Mouse (Mus musculus) MEL (cell line): Measurements from ENCODE around the gene Nckap5l.

ENCODE experiments used
- BHLHE40 ChIP-seq: IDR thresholded peaks from 2 replicates; pipeline ENCODE4 v1.6.1; 2012; ENCODE audit warnings: low read depth, mild to moderate bottlenecking, inconsistent platforms, low read length, improper control_type of control experiment, borderline replicate concordance
- CTCF ChIP-seq, 3 experiments: IDR thresholded peaks in 2 of 3; conservative IDR thresholded peaks in 1 of 3; 2 replicates each; pipeline ENCODE4 v1.5.1; 2011 to 2012; ENCODE audit warnings: low read length in 3 of 3, low read depth in 2 of 3, mild to moderate bottlenecking in 2 of 3, improper control_type of control experiment in 1 of 3, inconsistent platforms in 1 of 3, mixed read lengths in 1 of 3, moderate library complexity in 1 of 3; ENCODE audit not compliant: control insufficient read depth in 1 of 3, insufficient read depth in 1 of 3, poor library complexity in 1 of 3, severe bottlenecking in 1 of 3
- E2F4 ChIP-seq: IDR thresholded peaks from 2 replicates; pipeline ENCODE4 v1.6.1; 2011; ENCODE audit warnings: low read depth, low read length, improper control_type of control experiment, borderline replicate concordance
- HCFC1 ChIP-seq: IDR thresholded peaks from 2 replicates; pipeline ENCODE4 v1.6.1; 2012; ENCODE audit warnings: low read depth, mild to moderate bottlenecking, inconsistent platforms, low read length, improper control_type of control experiment, moderate library complexity
- MEF2A ChIP-seq: IDR thresholded peaks from 2 replicates; pipeline ENCODE4 v1.6.1; 2014; ENCODE audit warnings: low read depth, mild to moderate bottlenecking, inconsistent platforms, low read length, improper control_type of control experiment; ENCODE audit not compliant: poor library complexity, insufficient replicate concordance, severe bottlenecking; ENCODE audit errors: extremely low read depth
- MYC ChIP-seq: IDR thresholded peaks from 2 replicates; pipeline ENCODE4 v1.6.1; 2011; ENCODE audit warnings: low read depth, mild to moderate bottlenecking, low read length, improper control_type of control experiment, moderate library complexity
- POLR2A ChIP-seq, 2 experiments: IDR thresholded peaks; 2 replicates each; pipeline ENCODE4 v1.6.1; 2011 to 2012; ENCODE audit warnings: low read length in 2 of 2, mild to moderate bottlenecking in 2 of 2, control low read depth in 1 of 2, improper control_type of control experiment in 1 of 2, low read depth in 1 of 2, moderate library complexity in 1 of 2; ENCODE audit not compliant: control insufficient read depth in 1 of 2, insufficient read depth in 1 of 2, poor library complexity in 1 of 2
- POLR2AphosphoS2 ChIP-seq: IDR thresholded peaks from 2 replicates; pipeline ENCODE4 v1.6.1; 2011; ENCODE audit warnings: low read length, improper control_type of control experiment
- POLR2AphosphoS5 ChIP-seq: IDR thresholded peaks from 2 replicates; pipeline ENCODE4 v1.6.1; 2012; ENCODE audit warnings: low read depth, borderline replicate concordance, mild to moderate bottlenecking, inconsistent platforms, low read length, moderate library complexity, mixed read lengths
- TCF12 ChIP-seq: IDR thresholded peaks from 2 replicates; pipeline ENCODE4 v1.6.1; 2014; ENCODE audit warnings: low read depth, mild to moderate bottlenecking, inconsistent platforms, low read length, improper control_type of control experiment, moderate library complexity
- ZMIZ1 ChIP-seq: IDR thresholded peaks from 2 replicates; pipeline ENCODE4 v1.6.1; 2012; ENCODE audit warnings: low read depth, mild to moderate bottlenecking, inconsistent platforms, low read length, improper control_type of control experiment, moderate library complexity

- TF ChIP-seq MYC, result peak; percentile 75
- TF ChIP-seq CTCF (IDR thresholded peaks at IDR 0.05 in 2 of 3, conservative IDR thresholded peaks at IDR 0.05 in 1 of 3; ENCODE audit: control insufficient read depth in 1 of 3, insufficient read depth in 1 of 3, low read depth in 2 of 3, low read length in 3 of 3, poor library complexity in 1 of 3, severe bottlenecking in 1 of 3), result no peak
- no peak for TF ChIP-seq E2F4
- no peak for TF ChIP-seq POLR2AphosphoS5
- no peak for TF ChIP-seq MEF2A
- TF ChIP-seq POLR2A (IDR thresholded peaks at IDR 0.05; ENCODE audit: control insufficient read depth in 1 of 2, insufficient read depth in 1 of 2, low read depth in 1 of 2, low read length in 2 of 2, poor library complexity in 1 of 2), result no peak
- no peak for TF ChIP-seq HCFC1
- TF ChIP-seq ZMIZ1, result no peak
- TF ChIP-seq TCF12, result peak; percentile 59; the same call in 1 of the 2 replicates
- TF ChIP-seq BHLHE40, result no peak; the same call in 1 of the 2 replicates
- no peak for TF ChIP-seq POLR2AphosphoS2
Observed at GRCm38 (mm10) chr15:99449751-99450280, 7.7 kb downstream of the Nckap5l start.
